Mouse (Mus musculus) midbrain, embryonic 16.5 days (tissue): ENCODE measurements around the gene Dpagt1. TPM values are rescaled to one million over a fixed set of nuclear protein-coding genes. Genes with fewer than 3 reads are reported as not detected.

ENCODE experiments used
- ATAC-seq: fragments of 200-750 bp; cut with Nextera tagmentation; 2 replicates; pipeline ENCODE4 v1.8.0; 2017; ENCODE audit warnings: moderate TSS enrichment
- H3K27ac ChIP-seq: fragments of 300-500 bp; sonication (generic); 2 replicates; pipeline ENCODE4 v1.5.1; 2014; ENCODE audit warnings: mild to moderate bottlenecking, low read length, mixed read lengths
- H3K27me3 ChIP-seq: fragments of 300-500 bp; sonication (generic); 2 replicates; pipeline ENCODE4 v1.6.1; 2014; ENCODE audit warnings: low read depth, low read length, mixed read lengths; ENCODE audit not compliant: control insufficient read depth, insufficient read depth
- H3K36me3 ChIP-seq: fragments of 300-500 bp; sonication (generic); 2 replicates; pipeline ENCODE4 v1.6.1; 2014; ENCODE audit warnings: mild to moderate bottlenecking, low read length, moderate library complexity, mixed read lengths; ENCODE audit not compliant: control insufficient read depth, insufficient read depth
- H3K4me1 ChIP-seq: fragments of 300-500 bp; sonication (generic); 2 replicates; pipeline ENCODE4 v1.6.1; 2014; ENCODE audit warnings: mild to moderate bottlenecking, low read length, mixed read lengths; ENCODE audit not compliant: control insufficient read depth, insufficient read depth
- H3K4me2 ChIP-seq: fragments of 300-500 bp; sonication (generic); 2 replicates; pipeline ENCODE4 v1.6.1; 2014; ENCODE audit warnings: mild to moderate bottlenecking, low read length, mixed read lengths
- H3K4me3 ChIP-seq: fragments of 300-500 bp; sonication (generic); 2 replicates; pipeline ENCODE4 v1.5.1; 2014; ENCODE audit warnings: low read depth, mild to moderate bottlenecking, low read length, moderate library complexity, mixed read lengths
- H3K9ac ChIP-seq: fragments of 300-500 bp; sonication (generic); 2 replicates; pipeline ENCODE4 v1.6.1; 2014; ENCODE audit warnings: low read depth, low read length, mixed read lengths
- H3K9me3 ChIP-seq: fragments of 300-500 bp; sonication (generic); replicated peaks from 2 replicates; pipeline ENCODE4 v1.6.1; 2014; ENCODE audit warnings: mild to moderate bottlenecking, low read length, mixed read lengths; ENCODE audit not compliant: control insufficient read depth, poor library complexity, severe bottlenecking
- WGBS: fragments of 180-500 bp; shearing (Covaris S2); extraction: QIAGEN DNeasy Blood & Tissue Kit; methylation state at CpG from one replicate; pipeline ENCODE4 v1.1.7; 2014; 5-methylcytosine and 5-hydroxymethylcytosine counted together
- polyA plus RNA-seq: library from polyadenylated mRNA; unstranded; fragments of >200 nt; fragmentation: Nextera tagmentation; extraction: Ambion mirVana; gene quantifications from 2 replicates; pipeline ENCODE4 v1.2.1, GENCODE M21; 2015

Dpagt1 gene
- polyA plus RNA-seq, 1 experiment from 2014 or later: 39.6 TPM

DNA sequence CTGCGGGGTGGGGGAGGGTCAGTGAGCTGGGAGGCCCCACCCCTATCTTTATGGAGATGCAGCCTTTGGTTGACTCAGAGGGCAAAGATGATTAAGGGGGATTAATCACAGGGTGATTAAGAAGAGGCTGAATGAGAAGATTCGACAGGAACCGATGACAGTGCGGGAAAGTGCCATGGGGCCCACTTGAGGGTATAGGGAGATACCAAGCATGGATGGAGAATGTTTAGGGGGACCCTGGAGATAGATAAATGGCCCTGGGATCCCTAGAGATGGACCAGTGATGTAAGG is 11.6 kb upstream of the Dpagt1 start:
- H3K27me3 ChIP-seq: no peaks in the 10 kb centered on the region
- no peak overlapping the region for H3K27ac ChIP-seq
- H3K36me3 ChIP-seq: peaks cover 19% of the 10 kb centered on the region
- WGBS: 54% methylated on average over 4 of the region's 4 CpGs
- H3K9me3 ChIP-seq: no peaks in the 10 kb centered on the region
- H3K4me2 ChIP-seq: no peak overlapping the region
- ATAC-seq: no peak
- peaks cover 19% of the 10 kb centered on the region for H3K4me1 ChIP-seq
- H3K9ac ChIP-seq: no peak overlapping the region
- no peak overlapping the region for H3K4me3 ChIP-seq

DNA sequence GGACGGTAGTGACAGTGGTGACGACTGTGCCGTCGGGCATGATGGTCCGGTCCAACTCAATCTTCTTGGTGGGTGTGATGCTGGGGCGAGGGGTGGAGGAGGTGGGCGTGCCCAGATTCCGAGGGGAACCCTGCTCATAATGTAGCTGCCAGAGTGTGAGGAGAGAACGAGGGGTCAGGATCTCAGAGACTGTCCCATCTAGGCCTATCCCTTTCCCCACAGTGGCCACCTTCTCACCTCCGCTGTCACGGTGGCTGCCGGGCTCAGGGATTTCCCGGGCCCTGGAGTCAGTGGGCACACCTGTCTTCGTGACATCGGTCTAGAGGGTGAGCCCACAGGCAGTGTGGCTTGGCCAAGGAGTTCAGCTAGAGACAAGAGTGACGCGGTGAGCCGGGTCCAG is 10.9 kb upstream of the Dpagt1 start:
- Histone ChIP-seq H3K27me3 (no peaks in the 10 kb centered on the region), H3K36me3 (peaks cover 19% of the 10 kb centered on the region), H3K9ac (no peak overlapping the region), H3K4me1 (peaks cover 21% of the 10 kb centered on the region), H3K4me3 (no peak overlapping the region), H3K27ac (no peak overlapping the region), H3K4me2 (no peak overlapping the region), H3K9me3 (no peaks in the 10 kb centered on the region)
- 96% methylated on average over 18 of the region's 18 CpGs for WGBS
- ATAC-seq: no peak

DNA sequence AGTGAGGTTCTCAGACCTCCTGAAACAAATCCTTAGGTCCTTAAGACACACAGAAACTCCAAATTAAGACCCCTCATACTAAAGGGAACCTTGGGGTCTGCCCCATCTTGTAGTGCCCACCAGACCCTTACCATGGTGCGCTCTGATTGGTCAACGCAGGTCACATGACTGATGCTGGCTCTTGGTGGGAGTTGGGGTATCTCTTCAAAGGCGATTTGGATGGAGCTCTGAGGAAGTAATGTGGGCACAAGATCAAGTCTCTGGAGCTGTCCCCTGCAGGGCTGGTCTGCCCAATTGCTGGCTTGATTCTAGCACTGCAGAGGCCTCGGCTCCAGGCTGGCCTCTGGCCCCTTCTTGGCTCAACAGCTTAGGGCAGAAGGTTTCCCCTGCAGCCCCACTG is 8.4 kb upstream of the Dpagt1 start:
- no peaks in the 10 kb centered on the region for H3K9me3 ChIP-seq
- H3K27me3 ChIP-seq: no peaks in the 10 kb centered on the region
- 69% methylated on average over 4 of the region's 4 CpGs for WGBS
- no peak overlapping the region for H3K27ac ChIP-seq
- H3K4me3 ChIP-seq: no peak overlapping the region
- H3K36me3 ChIP-seq: peaks cover 17% of the 10 kb centered on the region
- H3K9ac ChIP-seq: 0 out of 2 replicates have a peak overlapping the region, but pooled peaks have one; percentile 97
- no peak for ATAC-seq
- peak overlapping the region; percentile 91 for H3K4me2 ChIP-seq
- H3K4me1 ChIP-seq: peaks cover 28% of the 10 kb centered on the region

DNA sequence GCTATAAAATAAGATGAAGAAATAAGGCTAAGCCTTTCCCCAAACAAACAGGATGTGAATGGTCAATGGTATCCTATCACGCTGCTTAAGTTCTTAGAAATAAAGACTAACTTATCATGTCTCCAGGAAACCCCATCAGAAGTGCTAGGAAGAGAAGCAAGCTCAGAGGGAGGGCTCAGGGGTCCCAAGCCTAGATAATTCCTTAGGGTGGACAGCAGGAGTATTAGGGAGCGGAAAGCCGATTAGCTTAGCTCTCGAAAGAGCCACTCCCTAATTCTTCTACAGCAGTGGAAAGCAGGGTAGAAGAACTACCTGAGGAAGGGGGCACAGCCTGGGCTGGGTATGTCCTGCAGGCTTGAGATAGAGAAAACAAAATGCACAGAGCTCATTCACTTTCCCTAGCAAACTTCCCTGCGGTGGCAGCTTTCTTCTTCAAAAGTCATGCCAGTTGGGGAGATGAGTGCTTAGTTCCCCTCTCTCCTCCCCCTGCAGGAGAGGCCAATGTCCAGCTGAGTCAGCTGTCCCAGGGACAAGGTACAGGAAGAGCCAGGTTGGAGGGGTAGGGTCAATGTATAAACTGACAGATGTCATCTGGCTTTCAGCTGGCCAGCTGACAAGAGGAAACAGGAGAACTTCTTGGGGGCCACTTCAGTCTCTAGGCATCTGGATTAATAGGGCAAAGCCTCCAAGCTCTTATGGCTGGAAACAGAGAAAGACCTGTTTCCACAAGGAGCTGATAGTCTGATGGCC is 7.6 kb upstream of the Dpagt1 start:
- H3K9ac ChIP-seq: peak overlapping the region; percentile 97
- peaks cover 28% of the 10 kb centered on the region for H3K4me1 ChIP-seq
- no peaks in the 10 kb centered on the region for H3K27me3 ChIP-seq
- H3K4me2 ChIP-seq: peak overlapping the region; percentile 91
- peak overlapping the region; percentile 97 for H3K4me3 ChIP-seq
- H3K27ac ChIP-seq: no peak overlapping the region
- ATAC-seq: no peak
- H3K36me3 ChIP-seq: peaks cover 17% of the 10 kb centered on the region
- H3K9me3 ChIP-seq: no peaks in the 10 kb centered on the region
- 43% methylated on average over 5 of the region's 5 CpGs for WGBS

DNA sequence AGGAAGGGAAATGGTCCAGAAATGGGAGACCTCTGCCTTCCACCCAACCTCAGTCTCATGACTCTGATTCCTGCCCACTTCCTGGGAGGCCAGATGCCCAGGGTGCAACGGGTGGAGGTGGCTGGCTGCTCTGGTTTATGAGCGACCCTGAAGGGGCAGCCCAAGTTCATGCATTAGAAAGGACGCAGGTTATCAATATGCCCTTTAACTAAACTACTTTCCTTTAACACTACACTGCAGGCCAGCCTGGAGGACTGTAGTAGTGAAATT is 7.1 kb upstream of the Dpagt1 start:
- Histone ChIP-seq H3K9me3 (no peaks in the 10 kb centered on the region), H3K9ac (peak overlapping the region; percentile 97), H3K27ac (no peak overlapping the region), H3K27me3 (no peaks in the 10 kb centered on the region), H3K4me3 (peak overlapping the region; percentile 97), H3K36me3 (peaks cover 15% of the 10 kb centered on the region), H3K4me2 (peak overlapping the region; percentile 91), H3K4me1 (peaks cover 28% of the 10 kb centered on the region)
- WGBS: 30% methylated on average over 3 of the region's 3 CpGs
- no peak for ATAC-seq

DNA sequence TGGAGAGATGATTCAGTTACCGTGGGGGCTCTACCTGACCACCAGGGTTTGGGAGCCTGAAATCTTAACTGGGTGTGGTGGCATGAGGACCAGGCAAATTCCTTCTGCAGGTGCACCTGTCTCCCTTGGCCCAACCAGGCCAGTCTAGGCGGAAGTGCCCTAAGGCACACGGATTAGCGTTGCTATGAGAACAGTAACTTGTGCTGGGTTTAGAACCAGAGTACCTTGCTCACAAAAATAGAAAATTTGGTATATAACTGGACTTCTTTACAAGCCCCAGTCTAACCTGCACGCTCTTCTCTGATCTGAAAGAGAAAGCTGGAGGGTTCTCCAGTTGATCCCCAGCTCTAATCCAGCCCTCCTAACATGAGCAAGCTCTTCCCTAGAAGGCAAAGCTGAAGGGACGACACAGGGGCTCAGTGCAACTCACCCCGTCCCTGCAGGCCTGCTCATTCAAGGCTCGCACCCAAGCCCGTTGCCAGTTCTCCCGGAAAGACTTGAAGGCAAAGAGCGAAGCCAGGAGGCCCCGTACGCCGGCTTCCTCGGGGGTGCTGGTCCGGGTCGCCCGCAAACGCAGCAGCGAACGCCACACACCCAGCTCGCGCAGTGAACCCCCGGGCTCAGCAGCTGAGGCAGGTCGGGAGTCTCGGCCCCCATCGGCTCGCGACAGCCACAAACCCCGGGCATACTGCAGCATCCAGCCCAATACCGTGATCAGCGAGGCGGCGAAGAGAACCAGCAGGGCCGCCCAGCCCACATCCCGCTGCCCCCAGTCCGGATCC is 6.5 kb upstream of the Dpagt1 start:
- peak; percentile 37 for ATAC-seq
- Histone ChIP-seq H3K9ac (peak overlapping the region; percentile 97), H3K36me3 (peaks cover 13% of the 10 kb centered on the region), H3K4me2 (peak overlapping the region; percentile 91), H3K9me3 (no peaks in the 10 kb centered on the region), H3K4me3 (peak overlapping the region; percentile 97), H3K4me1 (peaks cover 28% of the 10 kb centered on the region), H3K27ac (peak overlapping the region; percentile 78), H3K27me3 (no peaks in the 10 kb centered on the region)
- WGBS: 2% methylated on average over 37 of the region's 37 CpGs

DNA sequence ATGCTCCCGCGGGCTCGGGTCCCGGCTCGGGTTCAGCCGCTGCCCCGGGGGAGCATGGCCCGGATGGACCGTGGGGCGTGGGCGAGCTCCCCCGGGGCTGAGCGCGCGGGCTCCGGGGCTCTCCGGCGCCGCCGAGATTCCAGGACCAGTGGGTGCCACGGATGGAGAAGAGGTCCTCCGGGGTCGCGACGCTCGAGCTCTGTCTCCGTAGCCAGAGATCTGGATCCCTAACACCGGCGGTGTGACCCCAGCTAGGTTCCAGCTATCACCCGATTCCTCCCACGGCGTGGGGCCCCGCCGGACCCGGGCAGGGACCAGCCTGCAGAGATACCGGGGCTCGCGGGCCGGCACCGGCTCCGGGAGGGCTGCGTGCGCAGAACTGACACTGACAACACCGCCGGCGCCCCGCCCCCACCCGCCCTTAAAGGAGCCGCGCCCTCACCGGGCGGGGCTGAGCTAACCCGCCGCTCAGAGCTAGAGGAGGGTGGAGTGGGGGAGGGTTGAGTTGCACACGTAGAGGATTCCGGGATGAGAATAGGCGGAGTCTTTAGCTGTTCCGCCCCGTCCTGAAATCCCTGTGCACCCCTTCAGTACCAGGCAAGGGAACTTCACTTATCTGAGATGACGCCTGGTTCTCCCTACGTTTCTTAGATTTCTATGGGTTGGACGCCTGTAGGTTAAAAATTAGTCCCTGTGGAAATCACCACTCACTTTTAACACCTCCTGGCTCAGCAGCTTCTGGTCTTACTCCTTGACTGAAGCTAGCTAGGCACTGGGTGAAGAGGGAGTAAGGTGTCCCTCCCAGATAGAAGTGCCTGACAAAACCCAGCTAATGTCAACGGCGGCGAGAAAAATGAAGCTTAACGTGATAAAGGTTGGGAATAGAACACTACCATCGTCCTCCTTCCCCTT is 5.7 kb upstream of the Dpagt1 start, which contains the start of gene C2cd2l:
TSS of gene C2cd2l (minus strand) at position 399 of the 912 bp plus-strand sequence.
- Histone ChIP-seq H3K27ac (peak within 1 kb of the TSS; percentile 79), H3K4me3 (peak within 1 kb of the TSS; percentile 97), H3K4me1 (peaks cover 28% of the 10 kb centered on the region), H3K4me2 (peak within 1 kb of the TSS; percentile 91), H3K9me3 (no peaks in the 10 kb centered on the region), H3K27me3 (no peaks in the 10 kb centered on the region), H3K36me3 (peaks cover 4% of the 10 kb centered on the region), H3K9ac (peak within 1 kb of the TSS; percentile 97)
- under 1% methylated on average over 67 of the region's 67 CpGs for WGBS
- ATAC-seq: peak; percentile 97

DNA sequence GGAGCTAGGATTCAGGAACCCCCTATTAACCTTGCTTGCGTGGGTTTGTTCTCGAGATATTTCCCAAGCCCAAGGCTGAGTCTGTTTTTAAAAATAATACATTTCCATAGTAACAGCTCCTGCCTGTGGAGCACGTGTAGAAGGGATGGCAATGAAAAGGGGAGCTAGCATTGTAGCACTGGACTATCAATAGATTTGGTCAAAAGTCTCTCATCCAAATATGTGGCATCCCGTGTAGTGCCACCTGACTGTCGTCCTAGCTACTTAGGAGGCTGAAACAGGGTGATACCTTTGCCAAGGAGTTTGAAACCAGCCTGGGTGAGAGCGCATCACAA is 5.1 kb upstream of the Dpagt1 start:
- Histone ChIP-seq H3K27ac (peak overlapping the region; percentile 79), H3K36me3 (no peaks in the 10 kb centered on the region; the same call in 1 of the 2 replicates), H3K9me3 (no peaks in the 10 kb centered on the region), H3K4me2 (peak overlapping the region; percentile 91), H3K9ac (peak overlapping the region; percentile 97), H3K4me1 (peaks cover 30% of the 10 kb centered on the region), H3K4me3 (peak overlapping the region; percentile 97), H3K27me3 (no peaks in the 10 kb centered on the region)
- WGBS: 15% methylated on average over 6 of the region's 6 CpGs
- ATAC-seq: no peak
